Mouse (Mus musculus) midbrain, postnatal 0 days (tissue): ENCODE measurements at regions not wholly inside any gene's neighbourhood (a gene's known extent, or its start where the extent isn't known, plus 50 kb on each side); places are given as distances from the start of the nearest gene placed in this dataset.

ENCODE experiments used
- ATAC-seq: fragments of 200-750 bp; cut with Nextera tagmentation; 2 replicates; pipeline ENCODE4 v1.8.0; 2017; ENCODE audit warnings: moderate number of reproducible peaks, mild to moderate bottlenecking, moderate TSS enrichment, moderate library complexity; ENCODE audit not compliant: low FRiP score
- DNase-seq: peaks from one replicate; pipeline ENCODE4 v3.0.0-alpha.2; 2015; ENCODE audit warnings: low spot score
- H3K27ac ChIP-seq: fragments of 300-500 bp; sonication (generic); 2 replicates; pipeline ENCODE4 v1.5.1; 2014; ENCODE audit warnings: low read depth, mild to moderate bottlenecking, low read length, mixed read lengths
- H3K27me3 ChIP-seq: fragments of 300-500 bp; sonication (generic); 2 replicates; pipeline ENCODE4 v1.6.1; 2014; ENCODE audit warnings: low read length, control low read depth, mixed read lengths; ENCODE audit not compliant: insufficient read depth
- H3K36me3 ChIP-seq: fragments of 300-500 bp; sonication (generic); 2 replicates; pipeline ENCODE4 v1.6.1; 2014; ENCODE audit warnings: low read length, control low read depth, mixed read lengths; ENCODE audit not compliant: insufficient read depth
- H3K4me1 ChIP-seq: fragments of 300-500 bp; sonication (generic); 2 replicates; pipeline ENCODE4 v1.6.1; 2014; ENCODE audit warnings: mild to moderate bottlenecking, control low read depth, antibody characterized with exemption, low read length, mixed read lengths; ENCODE audit not compliant: insufficient read depth
- H3K4me2 ChIP-seq: fragments of 300-500 bp; sonication (generic); 2 replicates; pipeline ENCODE4 v1.6.1; 2014; ENCODE audit warnings: low read depth, mild to moderate bottlenecking, low read length, mixed read lengths; ENCODE audit not compliant: poor library complexity, severe bottlenecking
- H3K4me3 ChIP-seq: fragments of 300-500 bp; sonication (generic); 2 replicates; pipeline ENCODE4 v1.5.1; 2014; ENCODE audit warnings: low read depth, mild to moderate bottlenecking, low read length, moderate library complexity
- H3K9ac ChIP-seq: fragments of 300-500 bp; sonication (generic); replicated peaks from 2 replicates; pipeline ENCODE4 v1.6.1; 2014; ENCODE audit warnings: mild to moderate bottlenecking, low read length, moderate library complexity, mixed read lengths; ENCODE audit not compliant: poor library complexity, severe bottlenecking
- H3K9me3 ChIP-seq: fragments of 300-500 bp; sonication (generic); 2 replicates; pipeline ENCODE4 v1.6.1; 2016; ENCODE audit warnings: low read length, control low read depth
- CTCF ChIP-seq: IDR thresholded peaks from 2 replicates; pipeline ENCODE4 v1.5.1; 2016; ENCODE audit warnings: antibody characterized with exemption, mild to moderate bottlenecking
- WGBS: fragments of 180-500 bp; shearing (Covaris S2); extraction: QIAGEN DNeasy Blood & Tissue Kit; methylation state at CpG from one replicate; pipeline ENCODE4 v1.1.7; 2014; 5-methylcytosine and 5-hydroxymethylcytosine counted together

DNA sequence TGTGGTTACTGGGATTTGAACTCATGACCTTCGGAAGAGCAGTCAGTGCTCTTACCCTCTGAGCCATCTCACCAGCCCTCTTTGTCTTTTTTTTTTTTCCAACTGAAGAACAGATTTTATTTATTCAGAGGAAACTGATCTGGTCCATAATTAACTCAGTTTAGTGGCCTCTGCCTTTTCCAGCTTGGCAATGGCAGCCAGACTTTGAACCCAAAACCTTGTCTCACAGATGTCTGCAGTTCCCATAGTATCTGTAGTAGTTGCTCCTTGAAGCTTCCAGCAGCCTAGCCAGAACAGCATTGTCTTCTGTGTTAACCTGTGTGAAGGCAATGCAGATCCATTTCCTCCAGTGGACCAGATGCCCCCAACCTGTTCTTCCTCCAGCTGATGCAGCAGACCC lies 64.2 kb upstream of the Daam1 start:
- no peak for TF ChIP-seq CTCF
- Histone ChIP-seq H3K27me3 (no peaks in the 10 kb centered on the region), H3K36me3 (no peaks in the 10 kb centered on the region), H3K4me2 (no peak overlapping the region), H3K4me3 (no peak overlapping the region), H3K9me3 (no peaks in the 10 kb centered on the region), H3K9ac (no peak overlapping the region), H3K27ac (no peak overlapping the region), H3K4me1 (no peaks in the 10 kb centered on the region)
- ATAC-seq (no peak), DNase-seq (no peak)
- WGBS, result 100% methylated on average over 1 of the region's 1 CpGs

DNA sequence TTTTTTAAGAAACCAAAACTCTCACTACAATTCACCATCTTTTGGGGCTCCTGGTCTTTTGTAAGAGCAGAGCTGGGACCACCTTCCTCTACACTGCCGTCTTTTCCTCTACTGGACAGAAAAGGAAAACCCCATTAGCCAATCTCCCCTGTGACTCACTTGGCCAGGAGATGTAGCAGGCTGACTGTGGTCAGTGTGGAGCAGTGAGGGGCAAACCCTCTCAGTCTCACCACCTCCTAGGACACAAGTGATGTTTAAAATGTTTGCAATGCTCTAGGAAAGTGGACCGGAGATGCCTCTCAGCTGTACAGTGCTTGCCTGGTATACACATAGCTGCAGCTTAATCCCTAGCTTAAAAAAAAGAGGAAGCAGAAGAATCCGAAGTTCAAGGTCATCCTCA lies 63.0 kb upstream of the Daam1 start:
- no peak overlapping the region for H3K9ac ChIP-seq
- H3K9me3 ChIP-seq, result no peaks in the 10 kb centered on the region
- no peak for DNase-seq
- H3K27me3 ChIP-seq, result no peaks in the 10 kb centered on the region
- 0 out of 2 replicates have a peak, but pooled peaks have one; percentile 7 for TF ChIP-seq CTCF
- WGBS, result 33% methylated on average over 3 of the region's 3 CpGs
- no peak overlapping the region for H3K4me2 ChIP-seq
- H3K4me1 ChIP-seq, result no peaks in the 10 kb centered on the region
- ATAC-seq, result no peak
- H3K27ac ChIP-seq, result no peak overlapping the region
- no peak overlapping the region for H3K4me3 ChIP-seq
- H3K36me3 ChIP-seq, result no peaks in the 10 kb centered on the region

DNA sequence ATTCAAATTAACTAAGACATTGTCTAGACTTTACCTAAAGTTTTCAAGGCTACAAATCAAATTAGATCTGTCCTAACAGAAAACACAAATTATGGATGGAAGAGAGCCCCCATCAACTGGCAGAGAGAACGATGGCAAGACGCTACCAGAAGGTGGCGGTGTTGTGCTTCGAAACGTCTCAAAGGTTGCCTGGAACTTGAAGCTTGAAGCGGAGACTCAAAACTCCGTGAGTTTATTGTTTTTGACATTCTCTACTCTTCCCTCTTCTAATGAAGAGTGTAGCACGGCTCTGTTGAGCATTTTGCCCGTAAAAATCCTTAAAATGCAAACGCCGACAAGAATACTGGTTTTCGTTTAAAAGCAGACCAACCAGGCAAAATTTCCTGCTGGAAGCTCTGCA lies 62.4 kb upstream of the Daam1 start:
- H3K4me2 ChIP-seq, result peak overlapping the region; percentile 35; the same call in 1 of the 2 replicates
- TF ChIP-seq CTCF, result peak; percentile 95
- no peaks in the 10 kb centered on the region for H3K36me3 ChIP-seq
- no peak overlapping the region for H3K9ac ChIP-seq
- ATAC-seq (no peak), DNase-seq (peak; percentile 86)
- 2% methylated on average over 12 of the region's 12 CpGs for WGBS
- H3K27me3 ChIP-seq, result no peaks in the 10 kb centered on the region
- no peaks in the 10 kb centered on the region for H3K9me3 ChIP-seq
- 0 out of 2 replicates have a peak overlapping the region, but pooled peaks have one; percentile 1 for H3K4me3 ChIP-seq
- H3K4me1 ChIP-seq, result no peaks in the 10 kb centered on the region
- no peak overlapping the region for H3K27ac ChIP-seq

DNA sequence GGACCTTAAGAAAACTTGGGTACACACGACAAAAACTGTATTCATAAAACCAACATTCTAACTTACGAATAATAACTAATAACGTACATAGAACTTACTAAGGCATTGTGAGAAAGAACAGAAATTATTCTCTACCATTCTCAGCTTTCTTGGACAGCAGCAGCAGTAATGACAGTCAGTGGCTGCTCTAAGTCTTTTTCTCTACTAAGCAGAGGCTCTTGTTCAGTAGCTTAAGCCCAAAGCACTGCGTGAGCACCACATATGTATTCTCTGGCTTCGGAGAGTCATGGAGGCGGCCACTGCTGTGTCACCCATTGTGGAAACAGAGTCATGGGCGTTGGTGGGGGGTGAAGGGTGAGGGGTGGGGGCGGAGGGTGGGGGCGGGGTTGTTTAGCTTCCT lies 62.0 kb upstream of the Daam1 start:
- Histone ChIP-seq H3K9me3 (no peaks in the 10 kb centered on the region), H3K27me3 (no peaks in the 10 kb centered on the region), H3K9ac (no peak overlapping the region), H3K4me3 (0 out of 2 replicates have a peak overlapping the region, but pooled peaks have one; percentile 1), H3K4me1 (no peaks in the 10 kb centered on the region), H3K36me3 (no peaks in the 10 kb centered on the region), H3K27ac (no peak overlapping the region), H3K4me2 (peak overlapping the region; percentile 35)
- no peak for DNase-seq
- TF ChIP-seq CTCF, result no peak
- 35% methylated on average over 9 of the region's 9 CpGs for WGBS
- no peak for ATAC-seq

DNA sequence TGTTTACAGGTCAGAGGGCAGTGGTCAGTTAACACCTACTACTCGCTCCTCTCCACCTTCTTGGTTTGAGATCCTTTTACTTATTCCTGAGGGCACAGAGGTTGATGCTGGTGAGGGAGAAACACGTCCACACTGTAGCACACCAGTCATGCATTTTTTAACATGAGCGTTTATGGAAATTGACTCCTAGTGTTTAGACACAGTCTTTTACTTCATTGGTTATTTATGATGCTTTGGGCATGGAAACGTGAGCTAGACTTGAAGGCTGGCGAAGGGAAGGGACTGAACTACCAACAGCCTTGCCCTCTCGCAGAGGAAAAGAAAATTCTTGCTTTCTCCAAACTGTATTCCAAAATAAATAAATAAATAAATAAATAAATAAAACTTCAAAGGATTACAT lies 61.6 kb upstream of the Daam1 start:
- no peak for ATAC-seq
- Histone ChIP-seq H3K27ac (no peak overlapping the region), H3K27me3 (no peaks in the 10 kb centered on the region), H3K36me3 (no peaks in the 10 kb centered on the region), H3K9ac (no peak overlapping the region), H3K4me2 (peak overlapping the region; percentile 35), H3K9me3 (no peaks in the 10 kb centered on the region), H3K4me3 (no peak overlapping the region), H3K4me1 (no peaks in the 10 kb centered on the region)
- no peak for TF ChIP-seq CTCF
- WGBS, result 53% methylated on average over 6 of the region's 6 CpGs
- DNase-seq, result no peak

DNA sequence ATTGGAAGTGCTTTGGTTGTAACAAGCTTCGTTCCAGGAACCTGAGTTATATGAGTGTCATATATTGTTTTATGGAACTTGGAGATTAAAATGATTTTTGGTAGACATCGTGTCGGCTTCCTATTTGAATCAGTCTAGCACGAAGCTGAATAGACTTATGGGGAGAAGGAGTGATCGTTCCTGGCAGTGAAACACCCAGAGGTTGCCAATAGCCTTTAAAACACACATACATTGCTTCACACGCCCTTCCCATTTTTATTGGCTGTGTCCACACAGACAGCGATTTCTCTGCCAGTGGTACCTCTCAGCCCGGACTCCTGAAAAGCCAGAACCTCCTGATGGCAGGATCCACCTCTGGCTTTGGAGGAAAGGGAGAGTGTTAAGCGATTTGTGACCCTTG lies 57.0 kb upstream of the Daam1 start:
- H3K36me3 ChIP-seq, result no peaks in the 10 kb centered on the region
- H3K27ac ChIP-seq, result no peak overlapping the region
- H3K9me3 ChIP-seq, result no peaks in the 10 kb centered on the region
- DNase-seq (no peak), ATAC-seq (no peak)
- no peak overlapping the region for H3K9ac ChIP-seq
- H3K4me2 ChIP-seq, result no peak overlapping the region
- no peaks in the 10 kb centered on the region for H3K4me1 ChIP-seq
- no peak overlapping the region for H3K4me3 ChIP-seq
- no peaks in the 10 kb centered on the region for H3K27me3 ChIP-seq
- TF ChIP-seq CTCF, result no peak
- 87% methylated on average over 9 of the region's 9 CpGs for WGBS
